Mouse (Mus musculus) naive thymus-derived CD4-positive, alpha-beta T cell, adult 2 months (primary cell): Measurements from ENCODE around the gene Ccdc117.
"Not testable (repeated sequence)": the region's sequence is repeated elsewhere in the genome, so short reads cannot be mapped to it uniquely, and the experiment has no call there.

Experiments
- DNase-seq: peaks from one replicate; pipeline ENCODE4 v3.0.0-alpha.2; 2011; ENCODE audit warnings: low read depth

The Ccdc117 gene

DNA sequence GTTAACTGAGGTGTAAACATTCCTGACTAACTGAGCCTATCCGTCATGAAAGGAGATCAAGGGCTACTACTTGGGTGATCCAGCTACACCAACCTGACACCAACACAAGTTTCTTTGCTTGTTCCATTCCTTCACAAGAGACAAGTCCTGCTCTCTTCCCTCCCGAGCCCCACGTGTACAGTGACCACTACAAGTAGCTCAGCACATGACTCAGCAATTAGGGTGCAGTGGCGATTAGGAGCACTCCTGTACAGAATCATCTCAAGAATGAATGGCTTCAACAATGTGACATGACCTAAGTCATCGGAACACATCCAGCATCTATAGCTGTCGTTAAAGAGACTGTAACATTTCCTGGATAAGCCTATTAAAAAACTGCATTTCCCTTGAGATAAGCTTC lies 11.3 kb downstream of the Ccdc117 start:
- no peak for DNase-seq

DNA sequence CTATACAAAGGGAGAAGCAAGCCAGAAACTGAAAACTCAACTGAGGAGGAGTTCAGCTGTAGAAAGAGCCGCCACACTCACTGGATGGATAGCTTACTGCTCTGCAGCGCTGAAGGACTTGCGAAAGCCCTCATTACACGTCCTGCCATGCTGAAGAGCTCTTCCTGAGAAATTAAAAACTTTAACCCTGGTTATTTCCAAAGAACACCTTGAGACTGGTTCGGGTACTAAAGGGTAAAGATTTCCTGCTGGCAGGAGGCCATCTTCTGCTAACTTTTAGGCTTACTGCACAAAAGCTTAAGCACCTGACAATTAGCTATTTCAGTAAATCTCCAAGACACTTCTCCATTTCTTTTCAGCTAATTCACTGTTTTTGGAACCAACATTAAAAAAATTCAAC lies 11.8 kb downstream of the Ccdc117 start:
- no peak for DNase-seq

DNA sequence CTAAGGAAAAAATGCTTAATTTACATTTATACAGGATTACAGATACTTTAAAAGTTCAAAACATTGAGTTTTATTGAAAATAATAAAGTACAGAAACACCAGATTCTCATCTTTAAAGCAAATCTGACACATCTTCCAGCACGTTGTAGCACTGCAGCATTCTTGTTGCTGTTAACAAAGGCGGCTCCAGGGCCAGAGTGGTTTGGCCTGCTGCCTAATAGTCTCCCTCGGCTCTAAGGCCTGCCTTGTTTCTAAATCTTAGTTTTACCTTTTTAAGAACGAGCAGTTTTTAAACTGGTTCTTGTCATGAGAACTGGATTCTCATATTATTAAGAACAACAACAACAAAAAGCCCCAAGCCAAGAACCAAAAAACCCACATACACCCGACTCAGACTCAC lies 13.1 kb downstream of the Ccdc117 start:
- DNase-seq: no peak

GRCm38 (mm10) chr11:5527865-5528523 lies 14.0 kb downstream of the Ccdc117 start:
- DNase-seq: no peak

DNA sequence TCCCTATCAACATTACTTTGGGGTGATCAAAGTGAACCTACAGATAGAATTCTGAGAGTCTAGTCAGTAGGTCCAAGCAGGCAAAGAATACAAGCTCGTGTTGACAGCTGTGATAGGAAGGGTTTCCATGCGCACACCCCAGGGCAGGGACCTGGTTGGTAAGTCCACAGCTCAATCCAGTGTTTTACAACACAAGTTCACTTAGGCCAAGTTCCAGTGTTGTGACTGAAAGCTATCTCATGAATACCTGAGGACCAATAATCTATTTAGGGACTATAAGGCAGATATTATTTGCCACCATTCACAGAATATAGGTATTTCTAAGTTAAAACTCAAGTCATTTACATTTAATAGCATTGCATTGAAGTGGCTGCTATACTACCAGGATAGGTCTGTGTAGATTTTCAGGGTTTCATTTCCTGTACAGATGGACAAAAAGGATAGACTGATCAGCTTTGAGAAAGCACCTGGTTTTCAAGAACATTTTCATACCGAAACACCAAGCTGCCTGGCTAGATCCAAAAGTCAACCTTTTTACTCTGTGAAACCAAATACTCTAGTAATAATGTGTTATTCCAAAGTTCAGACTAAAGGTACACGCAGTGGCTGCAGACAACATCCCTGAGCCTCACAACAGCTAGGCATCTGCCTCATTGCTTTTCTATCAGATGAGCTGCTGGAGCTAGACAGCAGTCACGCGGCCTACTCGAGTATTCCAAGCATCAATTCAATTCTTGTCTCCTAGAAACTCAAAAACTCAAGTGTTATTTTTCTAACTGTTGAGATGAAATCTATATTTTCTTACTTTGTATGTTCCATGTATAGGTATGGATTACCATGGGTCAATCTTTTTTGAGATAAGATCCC lies 15.2 kb downstream of the Ccdc117 start:
- no peak for DNase-seq

- DNase-seq: no peak
Observed at GRCm38 (mm10) chr11:5525418-5525817, 16.6 kb downstream of the Ccdc117 start.

DNA sequence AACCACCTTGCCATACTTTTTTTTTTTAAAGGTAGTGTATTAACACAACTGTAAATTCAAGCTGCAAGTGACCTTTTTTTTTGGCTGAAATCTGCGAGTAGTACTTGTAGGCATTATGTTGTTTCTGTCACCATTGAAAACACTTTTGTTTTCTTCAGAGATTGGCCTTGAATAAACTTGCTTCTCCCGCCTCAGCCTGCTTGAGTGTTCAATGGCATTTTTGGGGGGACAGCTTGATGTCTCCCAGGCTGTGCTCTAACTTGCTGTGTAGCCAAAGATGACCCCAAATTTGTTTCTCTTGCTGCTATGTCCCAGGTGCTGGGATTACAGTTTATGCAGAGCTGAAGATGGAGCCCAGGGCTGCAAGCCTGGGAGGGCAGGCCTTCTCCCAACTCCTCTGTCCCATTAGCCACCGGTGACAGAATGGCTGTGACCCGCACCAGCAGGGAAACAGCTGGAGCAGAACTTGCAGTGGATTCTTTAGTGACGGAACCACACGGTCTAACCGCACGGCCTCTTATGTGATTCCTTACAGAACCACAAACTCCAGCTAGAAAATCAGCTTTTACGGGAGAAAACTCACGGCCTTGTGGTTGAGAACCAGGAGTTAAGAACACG lies 19.1 kb downstream of the Ccdc117 start:
- DNase-seq: no peak

DNA sequence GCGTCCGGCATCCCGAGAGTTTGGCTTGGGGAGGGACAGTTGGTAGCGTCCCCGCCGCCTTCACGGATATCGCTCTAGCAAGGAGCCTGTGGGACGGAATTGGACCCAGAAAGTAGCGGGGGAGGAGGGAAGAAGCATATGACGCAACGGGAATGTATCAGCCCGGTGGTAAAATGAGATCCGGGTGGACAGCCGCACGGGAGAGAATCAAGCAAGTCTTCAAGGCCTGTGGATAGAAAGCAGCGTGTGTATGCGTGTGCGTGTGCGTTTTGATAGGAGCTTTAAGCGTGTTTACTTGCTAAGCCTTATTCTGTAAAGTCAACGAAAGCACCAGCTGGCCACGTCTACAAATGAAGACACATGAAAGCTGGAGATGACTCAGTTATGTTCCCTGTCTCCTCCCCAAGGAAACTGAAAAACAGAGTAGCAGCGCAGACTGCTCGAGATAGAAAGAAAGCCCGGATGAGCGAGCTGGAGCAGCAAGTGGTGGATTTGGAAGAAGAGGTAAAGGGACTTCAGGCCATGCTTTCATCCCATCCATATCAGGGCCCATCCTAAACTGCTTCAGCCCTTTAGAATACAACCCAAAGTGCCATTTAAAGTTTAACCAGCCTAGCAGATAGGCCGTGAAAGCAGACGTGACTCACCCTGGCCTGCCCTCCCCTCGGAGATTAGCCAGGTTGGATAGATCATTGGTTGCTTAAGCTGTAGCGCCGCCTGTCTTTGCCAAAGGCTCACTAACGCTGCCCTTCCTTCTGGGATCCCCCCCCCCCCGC lies 20.3 kb downstream of the Ccdc117 start:
- DNase-seq: peak; percentile 78

- no peak for DNase-seq
Observed at GRCm38 (mm10) chr11:5521266-5521515, 20.8 kb downstream of the Ccdc117 start.

DNA sequence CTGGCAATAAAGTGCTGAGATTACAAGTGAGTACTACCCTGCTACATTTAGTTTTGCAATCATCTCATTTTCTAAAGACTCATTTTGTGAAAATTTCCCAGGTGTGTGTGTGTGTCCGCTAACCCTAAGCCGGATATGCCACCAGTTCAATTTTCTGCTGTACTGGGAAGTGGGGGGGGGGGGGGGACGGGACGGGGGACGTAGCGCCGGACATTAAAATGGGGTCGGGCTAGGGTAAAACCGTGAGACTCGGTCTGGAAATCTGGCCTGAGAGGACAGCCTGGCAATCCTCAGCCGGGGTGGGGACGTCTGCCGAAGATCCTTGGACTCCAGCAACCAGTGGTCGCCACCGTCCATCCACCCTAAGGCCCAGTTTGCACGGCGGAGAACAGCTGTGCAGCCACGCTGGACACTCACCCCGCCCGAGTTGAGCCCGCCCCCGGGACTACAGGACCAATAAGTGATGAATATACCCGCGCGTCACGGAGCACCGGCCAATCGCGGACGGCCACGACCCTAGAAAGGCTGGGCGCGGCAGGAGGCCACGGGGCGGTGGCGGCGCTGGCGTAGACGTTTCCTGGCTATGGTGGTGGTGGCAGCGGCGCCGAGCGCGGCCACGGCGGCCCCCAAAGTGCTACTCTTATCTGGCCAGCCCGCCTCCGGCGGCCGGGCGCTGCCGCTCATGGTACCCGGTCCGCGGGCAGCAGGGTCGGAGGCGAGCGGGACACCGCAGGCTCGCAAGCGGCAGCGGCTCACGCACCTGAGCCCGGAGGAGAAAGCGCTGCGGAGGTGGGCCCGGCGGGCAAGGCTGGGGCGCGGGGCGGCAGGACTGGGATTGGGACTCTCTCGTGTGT lies 21.3 kb downstream of the Ccdc117 start, which contains the start of gene Xbp1:
Gene Xbp1, plus strand, starts transcription at position 248 of the 854 bp plus-strand sequence.
- peak; percentile 94 for DNase-seq

- no peak for DNase-seq
Observed at GRCm38 (mm10) chr11:5519681-5520080, 22.3 kb downstream of the Ccdc117 start.

DNA sequence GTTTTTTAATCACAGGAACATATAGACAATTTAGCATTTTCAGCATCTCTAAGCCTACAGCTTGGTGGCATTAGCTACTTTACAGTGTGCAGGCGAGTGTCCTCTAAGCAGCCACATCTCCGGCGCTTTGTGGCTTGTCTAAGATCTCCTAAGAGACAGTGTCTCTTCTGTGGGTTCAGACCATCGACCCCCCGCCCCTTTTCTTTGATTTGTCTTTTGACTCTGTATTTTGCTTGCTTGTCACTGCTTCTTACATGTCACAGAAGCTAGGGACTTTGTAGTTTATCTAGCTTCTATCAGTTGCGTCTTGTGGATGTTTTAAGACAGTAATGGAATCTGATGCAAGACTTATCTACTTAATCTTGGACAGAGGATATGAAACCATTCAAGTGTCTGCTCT lies 24.6 kb downstream of the Ccdc117 start:
- peak; percentile 65 for DNase-seq

DNA sequence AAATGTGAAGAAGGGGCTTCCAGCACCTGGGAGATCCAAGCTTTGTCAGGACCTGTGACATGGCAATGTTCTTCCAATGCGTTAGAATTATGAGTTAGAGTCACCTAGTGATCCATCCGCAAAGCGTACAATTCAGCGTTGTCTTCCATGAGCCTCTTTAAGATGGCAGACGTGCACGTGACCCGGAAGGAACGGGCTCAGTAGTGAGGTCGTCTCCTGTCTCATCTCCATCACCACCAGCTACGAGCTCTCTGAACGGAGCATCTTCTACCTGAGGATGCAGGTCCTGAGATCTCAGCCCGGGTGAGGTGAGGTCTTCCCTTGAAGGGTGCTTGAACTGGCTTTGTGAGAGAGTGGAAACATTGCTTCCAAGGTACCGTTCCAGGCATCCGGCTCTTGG lies 25.4 kb downstream of the Ccdc117 start:
- DNase-seq: no peak

DNA sequence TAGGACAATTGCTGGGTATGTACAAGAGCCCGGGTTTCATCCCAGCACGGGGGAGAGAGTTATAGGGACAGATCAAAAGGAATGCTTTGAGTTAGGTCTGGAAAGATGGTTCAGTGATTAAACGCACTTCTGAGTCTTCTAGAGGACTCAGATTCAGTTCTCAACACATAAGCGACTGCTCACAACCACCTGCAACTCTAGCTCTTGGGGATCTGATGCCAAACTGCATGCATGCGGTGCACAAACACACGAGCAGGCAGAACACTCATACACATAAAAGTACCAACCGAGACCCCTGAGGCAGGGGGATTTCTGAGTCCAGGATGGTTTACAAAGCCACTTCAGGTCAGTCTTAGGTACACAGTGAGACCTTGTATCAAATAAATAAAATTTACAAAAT lies 25.8 kb downstream of the Ccdc117 start:
- DNase-seq: no peak

GRCm38 (mm10) chr11:5515655-5516054 lies 26.3 kb downstream of the Ccdc117 start:
- DNase-seq: no peak

- no peak for DNase-seq
Observed at GRCm38 (mm10) chr11:5515196-5515595, 26.8 kb downstream of the Ccdc117 start.

DNA sequence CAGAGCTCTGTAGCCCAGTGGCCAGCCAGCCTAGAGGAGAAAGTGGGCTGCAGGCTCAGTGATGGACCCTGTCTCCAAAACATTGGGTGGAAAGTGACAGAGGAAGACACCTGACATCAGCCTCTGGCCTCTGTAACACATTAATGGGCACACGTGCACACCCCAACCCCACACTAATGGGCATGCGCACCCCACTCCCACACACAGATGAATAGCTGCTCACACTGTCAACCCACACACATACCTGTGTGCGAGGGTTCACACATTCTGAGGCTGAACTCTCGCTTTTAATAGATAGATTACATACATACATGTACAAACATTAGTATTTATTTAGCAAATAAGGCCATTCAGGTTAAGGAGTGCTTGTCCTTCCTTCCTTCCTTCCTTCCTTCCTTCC lies 27.9 kb downstream of the Ccdc117 start:
- DNase-seq: no peak

DNA sequence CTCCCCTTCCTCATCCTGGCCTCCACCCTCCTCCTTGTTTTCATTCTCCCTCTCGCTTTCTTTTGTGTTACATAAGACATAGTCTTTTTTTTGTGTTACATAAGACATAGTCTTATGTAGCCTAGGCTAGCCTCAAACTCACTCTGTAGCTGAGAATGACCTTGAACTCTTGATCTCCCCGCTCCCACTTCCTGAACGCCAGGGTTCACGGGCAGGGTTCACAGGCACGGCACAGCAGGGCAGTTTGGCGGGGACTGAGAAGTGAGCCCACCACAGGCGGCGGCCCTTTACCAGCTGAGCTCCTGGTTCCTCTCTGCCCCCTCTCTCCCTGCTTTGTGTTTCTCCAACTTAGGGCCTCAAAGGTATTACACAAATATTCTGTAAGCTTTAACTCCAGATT lies 29.0 kb downstream of the Ccdc117 start:
- DNase-seq: no peak

DNA sequence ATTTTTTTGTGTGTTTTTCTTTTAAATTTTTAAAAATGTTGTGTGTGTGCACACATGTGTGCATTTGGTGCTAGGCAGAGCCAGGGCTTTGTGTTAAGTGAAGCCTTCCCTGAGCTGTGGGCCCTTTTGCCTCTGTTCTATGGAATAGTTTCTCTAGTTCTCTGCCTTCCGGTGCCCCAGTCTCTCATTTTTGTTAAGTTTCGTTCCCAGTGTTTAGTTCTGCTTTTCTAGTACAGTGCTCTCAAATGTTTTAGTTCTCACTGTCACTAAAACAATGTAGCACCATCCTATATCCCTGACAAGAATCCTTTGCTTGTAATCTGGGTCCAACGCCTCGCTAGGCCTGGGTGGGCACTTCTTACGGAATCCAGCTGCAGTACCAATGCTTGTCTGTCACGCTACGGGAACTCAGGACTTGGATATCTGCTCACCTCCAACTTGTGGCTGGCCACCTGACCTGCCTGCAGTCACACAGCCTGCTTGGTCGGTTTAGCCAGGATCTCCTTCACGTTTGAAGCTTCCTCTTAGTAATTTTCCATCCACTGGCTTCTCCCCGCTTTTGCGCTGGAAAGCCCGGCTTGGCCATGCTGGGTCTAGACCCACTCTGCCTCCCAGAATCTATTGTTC lies 29.8 kb downstream of the Ccdc117 start:
- no peak for DNase-seq

DNA sequence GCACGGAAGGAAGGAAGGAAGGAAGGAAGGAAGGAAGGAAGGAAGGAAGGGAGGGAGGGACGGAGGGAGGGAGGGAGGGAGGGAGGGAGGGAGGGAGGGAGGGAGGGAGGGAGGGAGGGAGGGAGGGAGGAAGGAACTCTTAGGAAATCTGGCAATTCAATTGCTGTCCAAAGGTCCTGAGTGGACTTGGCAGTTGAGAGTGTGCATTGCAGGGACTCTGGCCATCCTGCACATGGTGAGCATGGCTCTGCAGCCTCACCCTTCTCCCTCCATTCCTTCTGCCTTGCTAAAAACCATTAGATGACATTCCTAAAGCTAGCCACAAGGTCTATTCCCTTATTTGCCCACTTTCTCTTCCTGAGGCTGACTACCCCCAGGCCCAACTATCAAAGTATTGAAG lies 31.3 kb downstream of the Ccdc117 start:
- not testable (repeated sequence) for DNase-seq

GRCm38 (mm10) chr11:5510099-5510391 lies 31.9 kb downstream of the Ccdc117 start:
- DNase-seq: no peak
